Mouse (Mus musculus) brain, embryonic 14.5 days (tissue): ENCODE data around the gene Zcchc14.

ENCODE experiments used
- CTCF ChIP-seq: fragments of 200-500 bp; IDR thresholded peaks from 2 replicates; pipeline ENCODE4 v1.5.1; 2012; ENCODE audit warnings: inconsistent platforms, mild to moderate bottlenecking, moderate library complexity, borderline replicate concordance; ENCODE audit not compliant: insufficient read depth, insufficient read length; ENCODE audit errors: extremely low read depth
- POLR2A ChIP-seq: fragments of 200-500 bp; IDR thresholded peaks from 2 replicates; pipeline ENCODE4 v1.6.1; 2012; ENCODE audit warnings: mild to moderate bottlenecking, inconsistent platforms, borderline replicate concordance; ENCODE audit not compliant: poor library complexity, insufficient read depth, insufficient read length, severe bottlenecking; ENCODE audit errors: extremely low read depth

DNA sequence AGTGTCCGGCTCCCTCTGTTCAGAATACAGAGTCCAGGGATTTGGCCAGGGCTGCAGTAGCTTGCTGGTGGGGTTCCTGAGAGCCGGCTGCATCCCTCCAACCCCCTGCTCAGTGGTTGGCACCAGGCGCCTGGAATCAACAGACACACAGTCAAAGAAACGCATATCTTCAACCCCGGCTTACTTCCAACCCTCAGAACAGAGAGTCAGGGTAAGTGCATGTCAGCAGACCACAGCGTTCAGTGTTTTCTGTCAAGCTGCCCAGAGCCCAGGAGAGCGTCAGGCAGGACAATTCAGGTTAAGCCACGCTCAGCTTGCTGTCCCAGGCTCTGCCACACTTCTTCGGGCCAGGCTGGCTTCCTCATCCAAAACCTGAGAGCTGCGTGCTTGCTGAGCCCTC, 28.8 kb upstream of the Zcchc14 start:
- TF ChIP-seq CTCF (no peak), POLR2A (no peak)
